Mouse (Mus musculus): ENCODE results near the gene Prss50. TPM values are rescaled to one million over a fixed set of nuclear protein-coding genes. Genes with fewer than 3 reads are reported as not detected.

Prss50 gene
- polyA plus RNA-seq, 1 experiment from 2014 or later = 0.33 TPM

DNA sequence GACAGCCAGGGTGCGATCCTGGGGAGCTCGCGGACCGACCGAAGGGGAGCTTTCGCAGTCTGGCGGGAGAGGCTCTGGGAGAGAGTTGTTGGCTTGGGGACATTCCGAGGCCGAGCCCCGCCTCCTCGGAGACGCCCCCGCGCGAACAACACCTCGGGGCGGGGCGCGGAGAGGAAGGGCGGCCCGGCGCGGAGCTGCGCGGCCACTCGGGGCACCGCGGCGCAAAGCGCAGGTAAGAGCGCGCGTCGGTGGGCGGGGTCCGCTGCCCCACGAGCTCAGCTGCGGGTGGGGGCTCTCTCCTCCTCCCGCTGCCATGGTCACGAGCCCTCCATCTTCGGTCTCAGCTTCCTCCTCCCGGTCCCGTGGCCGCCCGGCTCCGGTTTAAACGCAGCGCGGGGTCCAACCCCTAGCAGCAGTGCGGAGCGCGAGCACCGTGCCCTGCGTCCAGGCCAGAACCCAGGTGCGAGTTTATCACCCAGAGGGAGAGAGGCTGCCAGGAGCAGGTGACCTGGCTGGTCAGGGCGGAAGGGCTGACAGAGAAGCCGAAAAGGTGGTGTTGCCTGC is 22.3 kb downstream of the Prss50 start, which contains the start of gene Tmie:
TSS of gene Tmie (minus strand) at position 116 of the 564 bp plus-strand sequence.
- DNase-seq (ENCODE audit: low spot score) = peak; percentile 83
- Histone ChIP-seq H3K4me2 (ENCODE audit: low read length) (peak within 1 kb of the TSS; percentile 88), H3K4me3 (replicated peaks; ENCODE audit: low read depth, low read length) (peak within 1 kb of the TSS; percentile 62), H3K9me3 (replicated peaks; ENCODE audit: low read length) (no peaks in the 10 kb centered on the region), H3K27ac (peak within 1 kb of the TSS; percentile 86), H3K9ac (ENCODE audit: low read depth, low read length) (peak within 1 kb of the TSS; percentile 58), H3K27me3 (ENCODE audit: insufficient read depth, low read length) (no peaks in the 10 kb centered on the region), H3K36me3 (ENCODE audit: insufficient read depth, low read length) (0 out of 2 replicates have a peak, but pooled peaks cover 3% of the 10 kb centered on the region), H3K4me1 (replicated peaks; ENCODE audit: insufficient read depth, low read length) (peaks cover 10% of the 10 kb centered on the region; the same call in 1 of the 2 replicates)
- peak; percentile 73 for ATAC-seq (replicated peaks; ENCODE audit: low FRiP score, low read depth)
- WGBS = under 1% methylated on average over 49 of the region's 57 CpGs
- TF ChIP-seq CTCF (IDR thresholded peaks at IDR 0.05; ENCODE audit: low read depth) = no peak

DNA sequence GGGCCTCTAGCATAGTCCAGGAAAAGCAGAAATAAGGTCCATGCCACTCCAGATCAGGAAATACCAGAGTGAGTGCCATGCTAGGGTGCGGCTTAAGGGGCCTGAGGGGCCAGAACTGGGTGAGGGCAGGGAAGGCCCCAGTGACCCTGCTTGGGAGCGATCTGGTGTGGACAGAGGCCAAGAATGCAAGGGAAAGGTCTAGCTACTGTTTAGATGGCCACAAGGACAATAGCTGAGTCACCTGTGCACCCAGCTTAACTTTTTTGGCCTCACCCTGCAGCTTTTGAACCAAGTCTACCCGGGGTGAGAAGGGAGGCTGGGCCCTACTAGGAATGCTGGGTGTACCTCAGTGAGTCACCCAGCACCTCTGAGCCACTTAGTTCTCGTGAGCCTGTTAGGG is 23.0 kb downstream of the Prss50 start:
- H3K27me3 ChIP-seq (ENCODE audit: insufficient read depth, low read length) = no peaks in the 10 kb centered on the region
- H3K9me3 ChIP-seq (replicated peaks; ENCODE audit: low read length) = no peaks in the 10 kb centered on the region
- DNase-seq (ENCODE audit: low spot score) (peak; percentile 17), ATAC-seq (replicated peaks; ENCODE audit: low FRiP score, low read depth) (peak; percentile 57)
- peak overlapping the region; percentile 86 for H3K27ac ChIP-seq
- H3K4me1 ChIP-seq (replicated peaks; ENCODE audit: insufficient read depth, low read length) = peaks cover 10% of the 10 kb centered on the region; the same call in 1 of the 2 replicates
- 61% methylated on average over 4 of the region's 4 CpGs for WGBS
- 0 out of 2 replicates have a peak, but pooled peaks cover 3% of the 10 kb centered on the region for H3K36me3 ChIP-seq (ENCODE audit: insufficient read depth, low read length)
- no peak for TF ChIP-seq CTCF (IDR thresholded peaks at IDR 0.05; ENCODE audit: low read depth)
- H3K4me2 ChIP-seq (ENCODE audit: low read length) = peak overlapping the region; percentile 88
- H3K4me3 ChIP-seq (replicated peaks; ENCODE audit: low read depth, low read length) = peak overlapping the region; percentile 62
- H3K9ac ChIP-seq (ENCODE audit: low read depth, low read length) = peak overlapping the region; percentile 58; the same call in 1 of the 2 replicates

DNA sequence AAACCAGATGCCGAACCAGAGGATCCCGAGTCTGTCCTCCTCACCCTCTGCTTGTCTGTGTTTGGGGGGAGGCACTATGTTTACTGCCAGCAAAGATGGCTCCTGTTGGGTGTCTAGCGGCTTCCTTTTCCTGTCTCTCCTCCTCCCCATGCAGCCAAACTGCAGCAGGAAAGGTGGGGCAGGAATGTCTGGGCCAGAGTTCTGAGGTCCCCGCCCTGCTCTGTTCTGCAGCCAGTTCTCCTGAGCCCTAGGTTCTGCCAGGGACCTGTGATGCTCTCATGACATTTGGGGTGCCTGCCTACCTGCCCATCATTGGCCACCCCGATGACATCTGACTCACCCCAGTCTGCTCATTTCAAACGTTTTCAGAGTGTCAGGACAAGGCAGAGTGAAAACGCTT is 24.2 kb downstream of the Prss50 start:
- H3K4me2 ChIP-seq (ENCODE audit: low read length) = 0 out of 2 replicates have a peak overlapping the region, but pooled peaks have one; percentile 2

DNA sequence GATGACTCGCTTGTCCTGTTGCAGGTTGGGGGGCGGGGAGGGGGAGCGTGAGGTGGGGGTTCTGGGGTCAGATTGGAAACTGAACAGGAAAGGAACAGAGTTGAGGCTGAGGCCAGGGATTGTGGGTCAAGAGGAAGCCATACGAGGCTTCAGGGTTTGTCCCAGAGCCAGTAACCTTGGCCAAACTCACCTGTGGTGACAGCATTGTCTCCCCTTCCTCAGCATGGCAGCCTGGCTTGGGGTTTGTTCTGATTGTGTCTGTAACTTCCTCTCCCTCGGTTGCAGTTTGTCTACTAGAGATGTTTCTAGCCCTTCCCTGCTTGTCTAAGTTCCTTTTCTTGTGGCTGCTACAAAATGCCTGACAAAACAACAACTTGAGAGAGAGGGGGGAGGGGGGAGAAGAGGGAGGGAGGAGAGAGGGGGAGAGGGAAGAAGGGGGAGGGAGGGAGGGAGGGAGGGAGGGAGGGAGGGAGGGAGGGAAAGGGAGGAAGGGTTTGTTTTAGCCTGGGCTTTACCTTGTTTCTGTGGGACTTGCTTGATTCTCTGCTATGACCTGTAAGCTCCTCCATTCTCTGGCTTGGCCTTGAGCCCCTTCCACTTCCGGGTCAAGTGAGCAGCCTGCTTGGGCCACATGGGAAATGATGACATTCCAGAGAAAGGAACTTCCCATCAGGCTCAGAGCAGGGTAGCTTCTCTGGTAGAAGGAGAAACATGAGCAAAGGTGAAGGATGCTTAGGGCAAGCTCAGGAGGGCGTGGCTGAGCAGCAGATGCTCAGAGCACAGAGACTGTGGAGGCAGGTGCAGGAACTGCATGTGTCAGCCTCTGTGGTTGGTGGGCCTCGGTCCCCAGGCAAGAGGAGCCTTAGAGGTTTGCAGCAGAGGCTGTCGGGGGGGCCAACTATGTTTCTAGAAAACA is 29.9 kb downstream of the Prss50 start:
- Histone ChIP-seq H3K36me3 (ENCODE audit: insufficient read depth, low read length) (0 out of 2 replicates have a peak, but pooled peaks cover 3% of the 10 kb centered on the region), H3K27ac (no peak overlapping the region), H3K4me2 (ENCODE audit: low read length) (no peak overlapping the region), H3K9ac (ENCODE audit: low read depth, low read length) (no peak overlapping the region), H3K9me3 (replicated peaks; ENCODE audit: low read length) (no peaks in the 10 kb centered on the region), H3K27me3 (ENCODE audit: insufficient read depth, low read length) (no peaks in the 10 kb centered on the region), H3K4me1 (replicated peaks; ENCODE audit: insufficient read depth, low read length) (no peaks in the 10 kb centered on the region; the same call in 1 of the 2 replicates), H3K4me3 (replicated peaks; ENCODE audit: low read depth, low read length) (no peak overlapping the region)
- DNase-seq (ENCODE audit: low spot score) (peak; percentile 15), ATAC-seq (replicated peaks; ENCODE audit: low FRiP score, low read depth) (no peak)
- 63% methylated on average over 9 of the region's 9 CpGs for WGBS
- TF ChIP-seq CTCF (IDR thresholded peaks at IDR 0.05; ENCODE audit: low read depth) = no peak

More for the DNA sequence above, 24.2 kb downstream of the Prss50 start:
- no peak overlapping the region for H3K4me3 ChIP-seq (replicated peaks; ENCODE audit: low read depth, low read length)
- H3K9ac ChIP-seq (ENCODE audit: low read depth, low read length) = no peak overlapping the region
- H3K36me3 ChIP-seq (ENCODE audit: insufficient read depth, low read length) = 0 out of 2 replicates have a peak, but pooled peaks cover 3% of the 10 kb centered on the region
- no peak for TF ChIP-seq CTCF (IDR thresholded peaks at IDR 0.05; ENCODE audit: low read depth)
- 70% methylated on average over 7 of the region's 7 CpGs for WGBS
- H3K27me3 ChIP-seq (ENCODE audit: insufficient read depth, low read length) = no peaks in the 10 kb centered on the region
- no peak for DNase-seq (ENCODE audit: low spot score)
- no peak overlapping the region for H3K27ac ChIP-seq
- no peak for ATAC-seq (replicated peaks; ENCODE audit: low FRiP score, low read depth)
- H3K4me1 ChIP-seq (replicated peaks; ENCODE audit: insufficient read depth, low read length) = peaks cover 10% of the 10 kb centered on the region; the same call in 1 of the 2 replicates
- H3K9me3 ChIP-seq (replicated peaks; ENCODE audit: low read length) = no peaks in the 10 kb centered on the region

DNA sequence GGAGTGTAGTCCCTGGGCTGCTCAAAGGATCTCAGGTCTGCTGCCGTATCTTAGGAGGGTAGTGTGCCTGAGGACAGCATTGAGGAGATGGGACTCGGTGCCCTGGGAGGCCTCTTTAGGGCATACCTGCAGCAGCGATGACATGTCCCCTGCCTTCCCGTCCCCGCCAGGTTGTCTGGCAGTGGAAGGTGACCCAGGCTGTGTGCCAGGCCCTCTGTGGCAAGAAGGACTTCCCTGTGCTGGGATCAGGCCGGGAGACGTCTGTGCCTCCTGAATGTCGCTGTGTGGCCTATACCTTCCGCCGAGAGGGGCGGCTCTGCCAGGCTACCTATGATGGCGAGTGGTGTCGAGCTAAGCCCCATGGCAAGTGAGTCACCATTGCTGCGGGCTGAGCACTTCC is 31.2 kb downstream of the Prss50 start:
- H3K9me3 ChIP-seq (replicated peaks; ENCODE audit: low read length) = no peaks in the 10 kb centered on the region
- ATAC-seq (replicated peaks; ENCODE audit: low FRiP score, low read depth) (no peak), DNase-seq (ENCODE audit: low spot score) (no peak)
- no peak for TF ChIP-seq CTCF (IDR thresholded peaks at IDR 0.05; ENCODE audit: low read depth)
- no peaks in the 10 kb centered on the region; the same call in 1 of the 2 replicates for H3K4me1 ChIP-seq (replicated peaks; ENCODE audit: insufficient read depth, low read length)
- H3K36me3 ChIP-seq (ENCODE audit: insufficient read depth, low read length) = no peaks in the 10 kb centered on the region
- no peak overlapping the region for H3K4me2 ChIP-seq (ENCODE audit: low read length)
- no peak overlapping the region for H3K27ac ChIP-seq
- H3K4me3 ChIP-seq (replicated peaks; ENCODE audit: low read depth, low read length) = no peak overlapping the region
- H3K27me3 ChIP-seq (ENCODE audit: insufficient read depth, low read length) = no peaks in the 10 kb centered on the region
- H3K9ac ChIP-seq (ENCODE audit: low read depth, low read length) = no peak overlapping the region
- WGBS = 92% methylated on average over 14 of the region's 14 CpGs

Measured in kidney, postnatal 0 days (tissue).